Mouse (Mus musculus) thymus, adult 2 months (tissue): ENCODE measurements around the gene Pld1. TPM values are rescaled to one million over a fixed set of nuclear protein-coding genes. Genes with fewer than 3 reads are reported as not detected.

ENCODE experiments used
- DNase-seq: peaks from one replicate; pipeline ENCODE4 v3.0.0; 2021
- H3K27ac ChIP-seq: fragments of 200-500 bp; 2 replicates; pipeline ENCODE4 v1.5.1; 2012; ENCODE audit warnings: low read length, control low read depth; ENCODE audit not compliant: control insufficient read depth, insufficient read depth
- H3K27me3 ChIP-seq: fragments of 200-500 bp; 2 replicates; pipeline ENCODE4 v1.6.1; 2012; ENCODE audit warnings: mild to moderate bottlenecking, low read length, moderate library complexity, mixed read lengths; ENCODE audit not compliant: control insufficient read depth, insufficient read depth
- H3K36me3 ChIP-seq: fragments of 200-500 bp; 2 replicates; pipeline ENCODE4 v1.6.1; 2012; ENCODE audit warnings: mild to moderate bottlenecking, low read length, moderate library complexity; ENCODE audit not compliant: control insufficient read depth, insufficient read depth
- H3K4me1 ChIP-seq: fragments of 200-500 bp; replicated peaks from 2 replicates; pipeline ENCODE4 v1.6.1; 2012; ENCODE audit warnings: low read length; ENCODE audit not compliant: control insufficient read depth, insufficient read depth
- H3K4me3 ChIP-seq: fragments of 200-500 bp; 2 replicates; pipeline ENCODE4 v1.5.1; 2012; ENCODE audit warnings: mild to moderate bottlenecking, low read length, control low read depth, moderate library complexity; ENCODE audit not compliant: control insufficient read depth, insufficient read depth
- CTCF ChIP-seq: fragments of 200-500 bp; IDR thresholded peaks from 2 replicates; pipeline ENCODE4 v1.5.1; 2012; ENCODE audit warnings: mild to moderate bottlenecking, control low read depth, low read length, moderate library complexity, borderline replicate concordance; ENCODE audit not compliant: control insufficient read depth, poor library complexity, insufficient read depth; ENCODE audit errors: extremely low read depth
- POLR2A ChIP-seq: fragments of 200-500 bp; IDR thresholded peaks from 2 replicates; pipeline ENCODE4 v1.6.1; 2012; ENCODE audit warnings: mild to moderate bottlenecking, low read length, control low read depth, moderate library complexity; ENCODE audit not compliant: control insufficient read depth, poor library complexity, insufficient read depth; ENCODE audit errors: extremely low read depth
- WGBS: fragments of 180-500 bp; shearing (Covaris S2); methylation state at CpG from one replicate; pipeline ENCODE4 v1.1.7; 2018; 5-methylcytosine and 5-hydroxymethylcytosine counted together
- polyA plus RNA-seq: library from polyadenylated mRNA; depleted of rRNA; stranded (reverse); fragments of >200 nt; gene quantifications from 2 replicates; pipeline ENCODE4 v1.2.3, GENCODE M21; 2012

Gene Pld1
- polyA plus RNA-seq, 1 experiment, result 3.2 TPM

- no peaks in the 10 kb centered on the region for H3K36me3 ChIP-seq
- H3K4me3 ChIP-seq, result no peak overlapping the region
- H3K4me1 ChIP-seq, result no peaks in the 10 kb centered on the region
- WGBS, result 95% methylated on average over 3 of the region's 3 CpGs
- TF ChIP-seq CTCF (no peak), POLR2A (no peak)
- H3K27ac ChIP-seq, result no peak overlapping the region
- no peaks in the 10 kb centered on the region for H3K27me3 ChIP-seq
- DNase-seq, result no peak
Measured at GRCm38 (mm10) chr3:27924037-27924436, 14.5 kb upstream of the Pld1 start.

- no peak overlapping the region for H3K27ac ChIP-seq
- no peak for DNase-seq
- H3K27me3 ChIP-seq, result no peaks in the 10 kb centered on the region
- H3K4me1 ChIP-seq, result no peaks in the 10 kb centered on the region
- 87% methylated on average over 4 of the region's 4 CpGs for WGBS
- TF ChIP-seq POLR2A, result no peak
- TF ChIP-seq CTCF, result no peak
- H3K36me3 ChIP-seq, result no peaks in the 10 kb centered on the region
- H3K4me3 ChIP-seq, result no peak overlapping the region
Measured at GRCm38 (mm10) chr3:27929219-27929618, 9.3 kb upstream of the Pld1 start.

- no peak overlapping the region for H3K27ac ChIP-seq
- H3K27me3 ChIP-seq, result no peaks in the 10 kb centered on the region
- TF ChIP-seq POLR2A, result no peak
- no peak for TF ChIP-seq CTCF
- H3K36me3 ChIP-seq, result no peaks in the 10 kb centered on the region
- DNase-seq, result no peak
- 91% methylated on average over 5 of the region's 5 CpGs for WGBS
- H3K4me1 ChIP-seq, result no peaks in the 10 kb centered on the region
- no peak overlapping the region for H3K4me3 ChIP-seq
Measured at GRCm38 (mm10) chr3:27932391-27932790, 6.1 kb upstream of the Pld1 start.

GRCm38 (mm10) chr3:27935644-27936043 lies 2.9 kb upstream of the Pld1 start:
- no peak for DNase-seq
- Histone ChIP-seq H3K27me3 (no peaks in the 10 kb centered on the region; the same call in 1 of the 2 replicates), H3K4me1 (no peaks in the 10 kb centered on the region), H3K36me3 (no peaks in the 10 kb centered on the region), H3K4me3 (no peak overlapping the region), H3K27ac (no peak overlapping the region)
- TF ChIP-seq POLR2A (no peak), CTCF (no peak)
- WGBS, result 90% methylated on average over 3 of the region's 3 CpGs

GRCm38 (mm10) chr3:27936731-27937130 lies 1.8 kb upstream of the Pld1 start:
- Histone ChIP-seq H3K4me1 (no peaks in the 10 kb centered on the region), H3K36me3 (no peaks in the 10 kb centered on the region), H3K27me3 (no peaks in the 10 kb centered on the region; the same call in 1 of the 2 replicates), H3K27ac (no peak overlapping the region), H3K4me3 (no peak overlapping the region)
- WGBS, result 90% methylated on average over 5 of the region's 5 CpGs
- DNase-seq, result no peak
- TF ChIP-seq POLR2A, result no peak
- TF ChIP-seq CTCF, result no peak

- Histone ChIP-seq H3K36me3 (no peaks in the 10 kb centered on the region), H3K4me3 (no peak overlapping the region), H3K4me1 (no peaks in the 10 kb centered on the region), H3K27ac (no peak overlapping the region), H3K27me3 (no peaks in the 10 kb centered on the region; the same call in 1 of the 2 replicates)
- TF ChIP-seq POLR2A (no peak), CTCF (no peak)
- WGBS, result 87% methylated on average over 13 of the region's 13 CpGs
- DNase-seq, result no peak
Measured at GRCm38 (mm10) chr3:27937144-27938110, 1.1 kb upstream of the Pld1 start.
